In genomic region chr2:48350206-48350605, GRCm38 (mm10) we compare ENCODE assay signal across 20 mouse cellular contexts.
DNase-seq lines count a peak whose midpoint lies in the region; ATAC-seq and TF ChIP-seq lines count a peak whose summit lies in the region.
"Had no signal": no experiment of that assay in that cellular context is flagged by ENCODE, and none has a peak within 500 bp of the region (broad histone marks: within the 10 kb centered on the region; RNA-seq: fewer than 3 reads in every experiment).

No protein-coding gene starts in this region.

- 79% methylated on average over 1 of the region's 1 CpGs for WGBS in intestine, embryonic 15.5 days
- 48% methylated on average over 1 of the region's 1 CpGs for WGBS in intestine, postnatal 0 days
- 64% methylated on average over 1 of the region's 1 CpGs for WGBS in intestine, embryonic 16.5 days

- H3K4me1 ChIP-seq in intestine, embryonic 15.5 days (replicated peaks): no peaks in the 10 kb centered on the region
- H3K4me1 ChIP-seq in intestine, postnatal 0 days (replicated peaks; ENCODE audit: control insufficient read depth, insufficient read depth, low read length): no peaks in the 10 kb centered on the region
- no peaks in the 10 kb centered on the region for H3K4me1 ChIP-seq in intestine, embryonic 16.5 days (ENCODE audit: control insufficient read depth, insufficient read depth, low read length)
- H3K4me1 ChIP-seq: embryonic facial prominence, embryonic 13.5 days; forebrain, embryonic 12.5 days; heart, embryonic 12.5 days; hindbrain, embryonic 10.5 days had no signal

- H3K27ac ChIP-seq in intestine, embryonic 15.5 days: no peak overlapping the region
- no peak overlapping the region for H3K27ac ChIP-seq in intestine, postnatal 0 days (ENCODE audit: low read depth, low read length)
- no peak overlapping the region; the same call in 1 of the 2 replicates for H3K27ac ChIP-seq in intestine, embryonic 16.5 days (ENCODE audit: low read length)
- H3K27ac ChIP-seq: embryonic facial prominence, embryonic 13.5 days; forebrain, embryonic 12.5 days; hindbrain, embryonic 10.5 days; hindbrain, embryonic 14.5 days had no signal

- no peak overlapping the region for H3K4me3 ChIP-seq in intestine, embryonic 15.5 days (replicated peaks)
- no peak overlapping the region for H3K4me3 ChIP-seq in intestine, postnatal 0 days (ENCODE audit: low read depth, low read length)
- no peak overlapping the region for H3K4me3 ChIP-seq in intestine, embryonic 16.5 days (ENCODE audit: low read length)
- H3K4me3 ChIP-seq: embryonic facial prominence, embryonic 13.5 days; forebrain, embryonic 12.5 days; heart, embryonic 12.5 days; hindbrain, embryonic 10.5 days had no signal

- H3K36me3 ChIP-seq in intestine, embryonic 15.5 days: no peaks in the 10 kb centered on the region
- no peaks in the 10 kb centered on the region for H3K36me3 ChIP-seq in intestine, postnatal 0 days (ENCODE audit: control insufficient read depth, insufficient read depth)
- no peaks in the 10 kb centered on the region for H3K36me3 ChIP-seq in intestine, embryonic 16.5 days (ENCODE audit: control insufficient read depth, insufficient read depth, low read length)
- H3K36me3 ChIP-seq: embryonic facial prominence, embryonic 13.5 days; forebrain, embryonic 12.5 days; heart, embryonic 12.5 days; hindbrain, embryonic 10.5 days had no signal

- no peaks in the 10 kb centered on the region for H3K9me3 ChIP-seq in intestine, embryonic 15.5 days
- H3K9me3 ChIP-seq in intestine, postnatal 0 days (ENCODE audit: control insufficient read depth): no peaks in the 10 kb centered on the region
- no peaks in the 10 kb centered on the region for H3K9me3 ChIP-seq in intestine, embryonic 16.5 days (ENCODE audit: control insufficient read depth, low read length)
- H3K9me3 ChIP-seq: embryonic facial prominence, embryonic 13.5 days; forebrain, embryonic 12.5 days; heart, embryonic 12.5 days; hindbrain, embryonic 10.5 days had no signal

- H3K4me2 ChIP-seq in intestine, embryonic 15.5 days (replicated peaks): no peak overlapping the region
- H3K4me2 ChIP-seq in intestine, postnatal 0 days (replicated peaks; ENCODE audit: low read depth): no peak overlapping the region
- no peak overlapping the region for H3K4me2 ChIP-seq in intestine, embryonic 16.5 days (ENCODE audit: low read depth, low read length)
- H3K4me2 ChIP-seq: embryonic facial prominence, embryonic 13.5 days; forebrain, embryonic 12.5 days; heart, embryonic 12.5 days; hindbrain, embryonic 14.5 days had no signal

- ATAC-seq in intestine, embryonic 15.5 days: peak; percentile 88
- ATAC-seq in intestine, postnatal 0 days: no peak
- peak; percentile 86 for ATAC-seq in intestine, embryonic 16.5 days
- ATAC-seq: forebrain, embryonic 16.5 days; Patski had no signal

- TF ChIP-seq CTCF in intestine, postnatal 0 days (IDR thresholded peaks at IDR 0.05; ENCODE audit: low read depth): no peak

- no peak overlapping the region for H3K9ac ChIP-seq in intestine, embryonic 15.5 days
- H3K9ac ChIP-seq in intestine, postnatal 0 days (ENCODE audit: low read depth, low read length): no peak overlapping the region
- H3K9ac ChIP-seq in intestine, embryonic 16.5 days (ENCODE audit: low read depth, low read length): no peak overlapping the region
- H3K9ac ChIP-seq: embryonic facial prominence, embryonic 13.5 days; forebrain, embryonic 12.5 days; heart, embryonic 12.5 days; hindbrain, embryonic 14.5 days had no signal

- no peaks in the 10 kb centered on the region for H3K27me3 ChIP-seq in intestine, embryonic 15.5 days (replicated peaks)
- no peaks in the 10 kb centered on the region for H3K27me3 ChIP-seq in intestine, postnatal 0 days (replicated peaks; ENCODE audit: control insufficient read depth, insufficient read depth, low read length)
- no peaks in the 10 kb centered on the region for H3K27me3 ChIP-seq in intestine, embryonic 16.5 days (replicated peaks; ENCODE audit: control insufficient read depth, insufficient read depth, low read length)
- H3K27me3 ChIP-seq: embryonic facial prominence, embryonic 13.5 days; forebrain, embryonic 12.5 days; heart, embryonic 12.5 days; Patski had no signal

- DNase-seq in urinary bladder, postnatal 14 days (ENCODE audit: low spot score): peak; percentile 7
- no peak for DNase-seq in urinary bladder, adult 2 months (ENCODE audit: low spot score)
- no peak for DNase-seq in left cerebral cortex, adult 11 months (ENCODE audit: low spot score)
- DNase-seq in testis, postnatal 10 days (ENCODE audit: low spot score): no peak
- no peak for DNase-seq in yolk sac, embryonic 10.5 days (ENCODE audit: low spot score)
- DNase-seq: adrenal gland, adult 2 months; adrenal gland, postnatal 25 days; cerebellum, adult 2 months; cerebellum, postnatal 14 days; gastrocnemius, postnatal 14 days had no signal
